Mouse (Mus musculus) bone marrow, adult 2 months (tissue): ENCODE measurements around the gene Hist1h2bf.

Experiments
- CTCF ChIP-seq: fragments of 200-500 bp; IDR thresholded peaks from 2 replicates; pipeline ENCODE4 v1.5.1; 2011; ENCODE audit warnings: low read length, control low read depth; ENCODE audit not compliant: control insufficient read depth, insufficient read depth
- POLR2A ChIP-seq: fragments of 200-500 bp; IDR thresholded peaks from 2 replicates; pipeline ENCODE4 v1.6.1; 2011; ENCODE audit warnings: low read depth, mild to moderate bottlenecking, control low read depth, low read length, borderline replicate concordance; ENCODE audit not compliant: control insufficient read depth

GRCm38 (mm10) chr13:23584331-23584730 lies 10.3 kb upstream of the Hist1h2bf start:
- TF ChIP-seq CTCF (no peak), POLR2A (no peak)
